Mouse (Mus musculus) cortical plate, adult 2 months (tissue): ENCODE results near the gene Ostc. TPM values are rescaled to one million over a fixed set of nuclear protein-coding genes. Genes with fewer than 3 reads are reported as not detected.

Experiments
- H3K27ac ChIP-seq: fragments of 200-500 bp; 2 replicates; pipeline ENCODE4 v1.5.1; 2012; ENCODE audit warnings: low read length, control low read depth, inconsistent platforms; ENCODE audit not compliant: insufficient read depth
- H3K4me1 ChIP-seq: fragments of 200-500 bp; 2 replicates; pipeline ENCODE4 v1.6.1; 2011; ENCODE audit warnings: low read length; ENCODE audit not compliant: control insufficient read depth, insufficient read depth
- H3K4me3 ChIP-seq: fragments of 200-500 bp; 2 replicates; pipeline ENCODE4 v1.5.1; 2011; ENCODE audit warnings: mild to moderate bottlenecking, low read length, control low read depth; ENCODE audit not compliant: insufficient read depth
- CTCF ChIP-seq: fragments of 200-500 bp; IDR thresholded peaks from 2 replicates; pipeline ENCODE4 v1.5.1; 2011; ENCODE audit warnings: mild to moderate bottlenecking, control low read depth, low read length; ENCODE audit not compliant: insufficient read depth; ENCODE audit errors: extremely low read depth
- POLR2A ChIP-seq: fragments of 200-500 bp; IDR thresholded peaks from 2 replicates; pipeline ENCODE4 v1.6.1; 2011; ENCODE audit warnings: mild to moderate bottlenecking, low read length, control low read depth; ENCODE audit not compliant: insufficient read depth; ENCODE audit errors: extremely low read depth
- polyA plus RNA-seq: library from polyadenylated mRNA; depleted of rRNA; stranded (reverse); fragments of >200 nt; gene quantifications from 2 replicates; pipeline ENCODE4 v1.2.3, GENCODE M21; 2012; rRNA removed

Gene Ostc
- polyA plus RNA-seq, 1 experiment = 66.3 TPM

DNA sequence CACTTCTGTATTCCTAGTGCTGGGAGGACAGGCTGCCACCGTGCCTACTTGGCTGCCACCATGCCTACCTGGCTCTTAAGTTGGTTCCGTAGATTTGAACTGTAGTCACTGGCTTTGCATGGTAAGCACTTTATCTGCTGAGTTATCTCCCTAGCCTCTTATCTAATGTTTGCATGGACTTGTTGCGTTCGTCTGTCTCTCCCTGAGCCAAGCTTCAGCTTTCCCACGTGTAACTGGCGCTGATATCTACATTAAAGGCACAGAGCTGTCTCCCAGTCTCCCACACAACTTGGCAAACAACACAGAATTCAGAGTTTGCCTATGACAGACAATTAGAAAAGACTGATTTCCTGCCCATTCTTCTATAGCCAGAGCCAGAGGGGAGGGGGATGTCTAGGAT lies 48.6 kb downstream of the Ostc start:
- no peak for TF ChIP-seq CTCF
- Histone ChIP-seq H3K27ac (no peak overlapping the region), H3K4me1 (no peaks in the 10 kb centered on the region; the same call in 1 of the 2 replicates), H3K4me3 (no peak overlapping the region)

DNA sequence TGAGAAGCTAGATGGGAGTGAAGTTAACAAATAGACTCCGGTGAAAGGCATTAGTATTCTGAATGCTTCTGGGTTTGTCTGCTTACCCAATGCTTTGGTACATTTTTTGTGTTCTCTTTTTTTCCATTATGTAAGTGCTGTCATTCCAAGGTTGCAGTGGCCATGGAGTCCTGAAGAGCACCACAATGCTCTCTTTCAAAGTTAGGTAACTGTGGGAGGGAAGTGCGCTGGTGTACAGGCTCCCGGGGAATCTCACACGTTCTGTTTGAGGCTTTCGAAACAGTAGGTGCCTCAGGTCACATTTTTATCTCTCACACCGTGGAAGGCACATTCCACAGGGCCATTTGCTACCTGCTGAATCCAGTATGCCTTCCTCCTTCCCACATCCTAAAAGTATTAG lies 59.7 kb downstream of the Ostc start:
- TF ChIP-seq POLR2A (no peak), CTCF (no peak)
- no peak overlapping the region for H3K4me3 ChIP-seq

DNA sequence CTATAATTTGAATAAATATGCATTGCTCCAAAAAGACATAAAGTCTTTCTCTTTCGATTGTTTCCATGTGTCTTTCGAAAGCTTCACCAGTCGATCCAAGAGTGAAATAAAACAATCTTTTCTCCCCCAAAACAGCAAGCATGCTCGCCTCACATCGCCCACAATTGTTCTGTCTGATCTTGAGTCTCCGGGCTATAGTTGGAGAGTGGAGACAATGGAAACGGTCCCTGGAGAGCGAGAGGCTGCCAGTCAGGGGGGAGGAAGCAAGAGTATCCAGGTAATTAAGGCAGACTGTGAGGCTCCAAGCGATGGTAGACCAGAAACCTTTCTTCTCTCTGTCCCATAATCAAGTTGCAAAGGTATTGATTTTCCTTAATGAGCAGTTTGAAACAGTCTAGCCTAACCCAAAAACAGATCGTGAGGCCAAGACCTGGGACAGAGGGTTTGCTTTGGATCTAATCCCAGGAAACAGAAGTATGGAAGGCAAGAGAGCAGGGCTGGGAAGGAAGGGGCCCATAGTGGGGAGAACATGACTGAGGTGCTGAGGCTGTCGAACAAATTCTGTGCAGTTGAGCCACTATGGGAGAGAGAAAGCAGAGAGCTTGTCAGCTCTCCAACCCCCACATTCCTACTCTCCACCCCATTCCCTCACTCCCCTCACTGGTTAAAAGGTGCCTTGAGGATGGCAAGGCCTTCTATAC lies 63.0 kb downstream of the Ostc start:
- Histone ChIP-seq H3K27ac (no peak overlapping the region), H3K4me3 (no peak overlapping the region), H3K4me1 (no peaks in the 10 kb centered on the region)
- TF ChIP-seq CTCF (no peak), POLR2A (no peak)

More for the DNA sequence above, 59.7 kb downstream of the Ostc start:
- Histone ChIP-seq H3K27ac (no peak overlapping the region), H3K4me1 (no peaks in the 10 kb centered on the region)

Other genes with a start within 250 kb of the Ostc start
- gene Etnppl, start 92.0 kb downstream of the Ostc start, polyA plus RNA-seq = 19.7 and 22.5 TPM in 2 replicates
- gene Rpl34, start 21.0 kb upstream of the Ostc start, polyA plus RNA-seq = 983 and 997 TPM in 2 replicates